Mouse (Mus musculus) C2C12 (cell line): Measurements from ENCODE around the gene Usp7.

Experiments
- CEBPB ChIP-seq: IDR thresholded peaks from one replicate; pipeline ENCODE4 v1.6.1; 2011; ENCODE audit warnings: low read depth, mild to moderate bottlenecking, control low read depth, moderate library complexity
- CTCF ChIP-seq: IDR thresholded peaks from one replicate; pipeline ENCODE4 v1.5.1; 2011; ENCODE audit not compliant: control insufficient read depth, insufficient read depth, insufficient read length
- FOSL1 ChIP-seq: IDR thresholded peaks from one replicate; pipeline ENCODE4 v1.8.0; 2011; ENCODE audit warnings: mild to moderate bottlenecking, low read length; ENCODE audit not compliant: poor library complexity, insufficient read depth, severe bottlenecking
- MAX ChIP-seq: IDR thresholded peaks from one replicate; pipeline ENCODE4 v1.6.1; 2011; ENCODE audit warnings: mild to moderate bottlenecking, control low read depth
- MYOD1 ChIP-seq: IDR thresholded peaks from one replicate; pipeline ENCODE4 v1.6.1; 2011; ENCODE audit warnings: low read depth; ENCODE audit not compliant: control insufficient read depth, insufficient read length
- USF1 ChIP-seq: IDR thresholded peaks from one replicate; pipeline ENCODE4 v1.6.1; 2011; ENCODE audit warnings: low read depth, mild to moderate bottlenecking, control low read depth, moderate library complexity

DNA sequence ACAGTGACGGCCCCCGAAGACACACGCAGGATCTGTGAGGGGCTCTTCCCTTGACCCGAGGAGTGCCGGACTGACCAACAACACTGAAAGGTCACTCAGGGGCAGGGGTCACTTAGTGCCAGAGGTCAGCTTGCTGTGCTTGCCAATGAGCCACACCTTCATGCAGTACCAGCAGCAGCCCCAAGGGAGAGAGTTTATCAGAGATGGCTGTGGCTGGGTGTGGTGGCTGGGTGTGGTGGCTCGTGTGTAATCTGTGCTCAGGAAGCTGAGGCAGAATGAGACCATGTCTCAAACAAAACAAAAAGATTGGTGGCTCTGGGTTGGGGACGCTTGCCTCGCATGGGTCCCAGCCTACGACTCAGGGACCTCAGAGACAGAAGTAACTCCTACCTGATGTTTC is 136.5 kb downstream of the Usp7 start:
- TF ChIP-seq CTCF (no peak), FOSL1 (no peak), USF1 (no peak), MYOD1 (no peak), MAX (no peak), CEBPB (no peak)
